Mouse (Mus musculus): Measurements from ENCODE around the gene Cd47.

DNA sequence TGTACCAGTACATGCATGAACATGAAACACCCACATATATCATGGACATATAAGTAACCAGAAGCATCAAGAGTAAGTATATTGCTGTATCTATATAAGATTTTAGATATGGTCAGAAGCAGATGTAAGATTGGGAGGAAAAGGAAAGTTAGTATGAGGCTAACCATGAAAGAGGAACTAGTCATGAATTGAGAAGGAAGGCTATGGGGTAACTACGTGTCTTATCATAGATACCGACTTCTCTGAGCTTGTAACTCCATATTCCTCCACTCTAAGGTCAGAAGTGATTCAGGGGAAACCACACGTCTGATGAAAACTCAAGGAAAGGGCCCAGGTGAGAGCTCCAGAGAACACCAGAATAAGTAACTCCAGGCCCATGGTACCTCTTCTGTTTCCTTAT lies 52.6 kb downstream of the Cd47 start:
- TF ChIP-seq MYOD1 (IDR thresholded peaks at IDR 0.05; ENCODE audit: control insufficient read depth in 1 of 3, insufficient read length in 2 of 3, low read depth in 2 of 3): no peak
- no peak for TF ChIP-seq TCF12 (IDR thresholded peaks at IDR 0.05; ENCODE audit: insufficient read depth, poor library complexity, severe bottlenecking)

Data from myocyte (in vitro differentiated cells).